Mouse (Mus musculus) thymus, adult 2 months (tissue): ENCODE measurements at regions not wholly inside any gene's neighbourhood (a gene's known extent, or its start where the extent isn't known, plus 50 kb on each side); places are given as distances from the start of the nearest gene placed in this dataset.
"Not testable (repeated sequence)": the region's sequence is repeated elsewhere in the genome, so short reads cannot be mapped to it uniquely, and the experiment has no call there.

Experiments used
- DNase-seq: peaks from one replicate; pipeline ENCODE4 v3.0.0; 2021
- H3K27ac ChIP-seq: fragments of 200-500 bp; 2 replicates; pipeline ENCODE4 v1.5.1; 2012; ENCODE audit warnings: low read length, control low read depth; ENCODE audit not compliant: control insufficient read depth, insufficient read depth
- H3K27me3 ChIP-seq: fragments of 200-500 bp; 2 replicates; pipeline ENCODE4 v1.6.1; 2012; ENCODE audit warnings: mild to moderate bottlenecking, low read length, moderate library complexity, mixed read lengths; ENCODE audit not compliant: control insufficient read depth, insufficient read depth
- H3K36me3 ChIP-seq: fragments of 200-500 bp; 2 replicates; pipeline ENCODE4 v1.6.1; 2012; ENCODE audit warnings: mild to moderate bottlenecking, low read length, moderate library complexity; ENCODE audit not compliant: control insufficient read depth, insufficient read depth
- H3K4me1 ChIP-seq: fragments of 200-500 bp; replicated peaks from 2 replicates; pipeline ENCODE4 v1.6.1; 2012; ENCODE audit warnings: low read length; ENCODE audit not compliant: control insufficient read depth, insufficient read depth
- H3K4me3 ChIP-seq: fragments of 200-500 bp; 2 replicates; pipeline ENCODE4 v1.5.1; 2012; ENCODE audit warnings: mild to moderate bottlenecking, low read length, control low read depth, moderate library complexity; ENCODE audit not compliant: control insufficient read depth, insufficient read depth
- CTCF ChIP-seq: fragments of 200-500 bp; IDR thresholded peaks from 2 replicates; pipeline ENCODE4 v1.5.1; 2012; ENCODE audit warnings: mild to moderate bottlenecking, control low read depth, low read length, moderate library complexity, borderline replicate concordance; ENCODE audit not compliant: control insufficient read depth, poor library complexity, insufficient read depth; ENCODE audit errors: extremely low read depth
- POLR2A ChIP-seq: fragments of 200-500 bp; IDR thresholded peaks from 2 replicates; pipeline ENCODE4 v1.6.1; 2012; ENCODE audit warnings: mild to moderate bottlenecking, low read length, control low read depth, moderate library complexity; ENCODE audit not compliant: control insufficient read depth, poor library complexity, insufficient read depth; ENCODE audit errors: extremely low read depth
- WGBS: fragments of 180-500 bp; shearing (Covaris S2); methylation state at CpG from one replicate; pipeline ENCODE4 v1.1.7; 2018; 5-methylcytosine and 5-hydroxymethylcytosine counted together

- WGBS = 3% methylated on average over 4 of the region's 4 CpGs
- no peak overlapping the region for H3K4me3 ChIP-seq
- H3K27ac ChIP-seq = no peak overlapping the region
- TF ChIP-seq POLR2A (no peak), CTCF (no peak)
- peak; percentile 22 for DNase-seq
- H3K4me1 ChIP-seq = peaks cover 6% of the 10 kb centered on the region
- H3K36me3 ChIP-seq = no peaks in the 10 kb centered on the region
- H3K27me3 ChIP-seq = no peaks in the 10 kb centered on the region
Measured at GRCm38 (mm10) chr7:116620381-116620780, 116.2 kb downstream of the Nucb2 start.

- Histone ChIP-seq H3K36me3 (no peaks in the 10 kb centered on the region), H3K4me1 (no peaks in the 10 kb centered on the region), H3K4me3 (no peak overlapping the region), H3K27ac (no peak overlapping the region), H3K27me3 (no peaks in the 10 kb centered on the region)
- no peak for DNase-seq
- TF ChIP-seq POLR2A (no peak), CTCF (no peak)
- 48% methylated on average over 3 of the region's 3 CpGs for WGBS
Measured at GRCm38 (mm10) chr7:116633210-116633609, 129.0 kb downstream of the Nucb2 start.

GRCm38 (mm10) chr7:116644902-116645650 lies 140.9 kb downstream of the Nucb2 start:
- 55% methylated on average over 10 of the region's 10 CpGs for WGBS
- Histone ChIP-seq H3K27me3 (no peaks in the 10 kb centered on the region), H3K36me3 (no peaks in the 10 kb centered on the region), H3K4me1 (no peaks in the 10 kb centered on the region), H3K4me3 (no peak overlapping the region), H3K27ac (no peak overlapping the region)
- peak; percentile 18 for DNase-seq
- TF ChIP-seq CTCF (no peak), POLR2A (no peak)

GRCm38 (mm10) chr7:116654466-116654865 lies 150.3 kb downstream of the Nucb2 start:
- DNase-seq = no peak
- Histone ChIP-seq H3K4me3 (no peak overlapping the region), H3K36me3 (no peaks in the 10 kb centered on the region), H3K4me1 (no peaks in the 10 kb centered on the region), H3K27ac (no peak overlapping the region), H3K27me3 (no peaks in the 10 kb centered on the region)
- TF ChIP-seq CTCF (no peak), POLR2A (no peak)
- WGBS = 84% methylated on average over 10 of the region's 10 CpGs

GRCm38 (mm10) chr7:116657040-116657439 lies 152.9 kb downstream of the Nucb2 start:
- 90% methylated on average over 6 of the region's 6 CpGs for WGBS

GRCm38 (mm10) chr7:116665581-116665980 lies 161.4 kb downstream of the Nucb2 start:
- 95% methylated on average over 15 of the region's 15 CpGs for WGBS
- H3K36me3 ChIP-seq = no peaks in the 10 kb centered on the region
- H3K4me1 ChIP-seq = no peaks in the 10 kb centered on the region
- no peaks in the 10 kb centered on the region for H3K27me3 ChIP-seq
- H3K27ac ChIP-seq = no peak overlapping the region
- no peak overlapping the region for H3K4me3 ChIP-seq
- no peak for DNase-seq
- TF ChIP-seq POLR2A (no peak), CTCF (no peak)

More at GRCm38 (mm10) chr7:116657040-116657439, 152.9 kb downstream of the Nucb2 start:
- H3K4me3 ChIP-seq, H3K4me1 ChIP-seq, H3K27me3 ChIP-seq, DNase-seq, H3K36me3 ChIP-seq, H3K27ac ChIP-seq: not testable (repeated sequence)

GRCm38 (mm10) chr7:116674199-116675019 lies 170.2 kb downstream of the Nucb2 start:
- Histone ChIP-seq H3K4me1 (no peaks in the 10 kb centered on the region), H3K4me3 (no peak overlapping the region), H3K36me3 (no peaks in the 10 kb centered on the region), H3K27me3 (no peaks in the 10 kb centered on the region), H3K27ac (no peak overlapping the region)
- DNase-seq = no peak
- TF ChIP-seq CTCF (no peak), POLR2A (no peak)
- 88% methylated on average over 16 of the region's 16 CpGs for WGBS
